Mouse (Mus musculus) heart, embryonic 13.5 days (tissue): ENCODE data around the gene Edn1. TPM values are rescaled to one million over a fixed set of nuclear protein-coding genes. Genes with fewer than 3 reads are reported as not detected.

Experiments used
- ATAC-seq: fragments of 200-750 bp; cut with Nextera tagmentation; 2 replicates; pipeline ENCODE4 v1.8.0; 2017; ENCODE audit warnings: moderate TSS enrichment; ENCODE audit not compliant: insufficient number of reproducible peaks, low FRiP score, low TSS enrichment; ENCODE audit errors: extremely low read depth
- H3K27ac ChIP-seq: fragments of 300-500 bp; sonication (generic); replicated peaks from 2 replicates; pipeline ENCODE4 v1.5.1; 2015; ENCODE audit warnings: moderate library complexity, mild to moderate bottlenecking, inconsistent platforms
- H3K27me3 ChIP-seq: fragments of 300-500 bp; sonication (generic); replicated peaks from 2 replicates; pipeline ENCODE4 v1.6.1; 2015; ENCODE audit warnings: mild to moderate bottlenecking, inconsistent platforms
- H3K36me3 ChIP-seq: fragments of 300-500 bp; sonication (generic); 2 replicates; pipeline ENCODE4 v1.6.1; 2015; ENCODE audit warnings: mild to moderate bottlenecking, inconsistent platforms
- H3K4me1 ChIP-seq: fragments of 300-500 bp; sonication (generic); 2 replicates; pipeline ENCODE4 v1.6.1; 2015; ENCODE audit warnings: inconsistent platforms
- H3K4me2 ChIP-seq: fragments of 300-500 bp; sonication (generic); 2 replicates; pipeline ENCODE4 v1.6.1; 2015; ENCODE audit warnings: inconsistent platforms, mild to moderate bottlenecking, moderate library complexity
- H3K4me3 ChIP-seq: fragments of 300-500 bp; sonication (generic); 2 replicates; pipeline ENCODE4 v1.5.1; 2015; ENCODE audit warnings: moderate library complexity, mild to moderate bottlenecking, inconsistent platforms
- H3K9ac ChIP-seq: fragments of 300-500 bp; sonication (generic); 2 replicates; pipeline ENCODE4 v1.6.1; 2015; ENCODE audit warnings: inconsistent platforms, mild to moderate bottlenecking, moderate library complexity
- H3K9me3 ChIP-seq: fragments of 300-500 bp; sonication (generic); 2 replicates; pipeline ENCODE4 v1.6.1; 2016; ENCODE audit warnings: inconsistent platforms
- WGBS: fragments of 180-500 bp; shearing (Covaris S2); methylation state at CpG from one replicate; pipeline ENCODE4 v1.1.7; 2015; ENCODE audit warnings: mixed read lengths; 5-methylcytosine and 5-hydroxymethylcytosine counted together
- polyA plus RNA-seq: library from polyadenylated mRNA; unstranded; fragments of >200 nt; fragmentation: Nextera tagmentation; extraction: Ambion mirVana; gene quantifications from 2 replicates; pipeline ENCODE4 v1.2.1, GENCODE M21; 2015

The Edn1 gene
- polyA plus RNA-seq, 1 experiment from 2014 or later = 7.1 TPM

- peaks cover 7% of the 10 kb centered on the region; the same call in 1 of the 2 replicates for H3K4me1 ChIP-seq
- whole genome bisulfite sequencing = 82% methylated on average over 4 of the region's 4 CpGs
- H3K27ac ChIP-seq = no peak overlapping the region
- no peaks in the 10 kb centered on the region for H3K27me3 ChIP-seq
- H3K36me3 ChIP-seq = no peaks in the 10 kb centered on the region
- ATAC-seq = no peak
- no peaks in the 10 kb centered on the region for H3K9me3 ChIP-seq
- H3K4me2 ChIP-seq = no peak overlapping the region
- H3K4me3 ChIP-seq = no peak overlapping the region
- H3K9ac ChIP-seq = no peak overlapping the region
Observed at GRCm38 (mm10) chr13:42317808-42318207, 16.5 kb downstream of the Edn1 start.

GRCm38 (mm10) chr13:42328576-42328975 is 27.3 kb downstream of the Edn1 start:
- Histone ChIP-seq H3K27me3 (no peaks in the 10 kb centered on the region), H3K36me3 (no peaks in the 10 kb centered on the region), H3K4me2 (no peak overlapping the region), H3K9me3 (peaks cover 5% of the 10 kb centered on the region), H3K4me3 (no peak overlapping the region), H3K9ac (no peak overlapping the region), H3K4me1 (peaks cover 4% of the 10 kb centered on the region; the same call in 1 of the 2 replicates), H3K27ac (no peak overlapping the region)
- 52% methylated on average over 2 of the region's 2 CpGs for WGBS
- ATAC-seq = no peak

- Histone ChIP-seq H3K36me3 (no peaks in the 10 kb centered on the region), H3K9me3 (peaks cover 5% of the 10 kb centered on the region), H3K4me1 (peaks cover 5% of the 10 kb centered on the region), H3K9ac (no peak overlapping the region), H3K27me3 (no peaks in the 10 kb centered on the region), H3K4me2 (no peak overlapping the region), H3K27ac (no peak overlapping the region), H3K4me3 (no peak overlapping the region)
- WGBS = 81% methylated on average over 2 of the region's 2 CpGs
- ATAC-seq = no peak
Observed at GRCm38 (mm10) chr13:42331104-42331503, 29.8 kb downstream of the Edn1 start.

GRCm38 (mm10) chr13:42334981-42335380 is 33.7 kb downstream of the Edn1 start:
- Histone ChIP-seq H3K4me3 (no peak overlapping the region), H3K27ac (no peak overlapping the region), H3K9me3 (no peaks in the 10 kb centered on the region), H3K36me3 (no peaks in the 10 kb centered on the region), H3K9ac (no peak overlapping the region), H3K4me1 (peaks cover 8% of the 10 kb centered on the region), H3K4me2 (no peak overlapping the region), H3K27me3 (no peaks in the 10 kb centered on the region)
- WGBS = 77% methylated on average over 3 of the region's 3 CpGs
- ATAC-seq = no peak

DNA sequence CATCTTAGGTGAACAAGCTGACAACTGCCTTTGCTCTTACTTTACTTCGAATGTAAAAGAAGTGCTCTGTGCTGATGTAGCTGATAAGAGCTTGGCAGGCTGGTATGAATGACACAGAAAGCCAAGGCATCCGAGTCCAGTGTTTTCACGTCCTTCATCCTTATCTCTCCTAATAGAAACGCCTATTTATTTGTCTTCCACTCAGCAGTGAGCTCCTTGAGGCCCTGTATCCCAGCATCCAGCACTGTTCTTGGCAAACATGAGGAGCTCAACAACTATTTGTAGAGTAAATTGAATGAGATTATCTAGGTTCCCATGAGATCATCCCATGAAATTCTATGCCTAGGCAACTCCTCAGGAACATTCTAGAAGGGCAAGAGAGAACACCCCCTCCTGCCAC is 35.1 kb downstream of the Edn1 start:
- Histone ChIP-seq H3K9ac (no peak overlapping the region), H3K4me3 (no peak overlapping the region), H3K4me1 (peaks cover 8% of the 10 kb centered on the region), H3K27me3 (no peaks in the 10 kb centered on the region), H3K9me3 (no peaks in the 10 kb centered on the region), H3K36me3 (no peaks in the 10 kb centered on the region), H3K4me2 (no peak overlapping the region), H3K27ac (no peak overlapping the region)
- WGBS = 20% methylated on average over 4 of the region's 4 CpGs
- no peak for ATAC-seq

DNA sequence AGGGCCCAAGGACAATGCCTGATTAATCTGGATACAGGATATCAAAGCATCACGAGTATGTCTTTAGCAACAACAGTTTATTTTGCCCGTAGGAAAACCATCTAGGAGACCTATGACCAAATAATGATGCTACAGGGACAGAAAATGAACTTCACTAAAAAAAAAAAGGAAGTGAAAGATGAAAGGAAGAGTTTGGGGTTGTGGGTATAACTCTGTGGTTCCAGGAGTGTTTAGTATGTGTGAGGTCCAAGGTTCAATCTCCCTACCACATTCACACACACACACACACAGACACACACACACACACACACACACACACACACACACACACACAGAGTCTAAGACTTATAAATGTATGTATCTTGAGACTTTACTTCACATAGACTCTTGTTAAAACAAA is 35.8 kb downstream of the Edn1 start:
- no peak overlapping the region for H3K4me2 ChIP-seq
- H3K36me3 ChIP-seq = no peaks in the 10 kb centered on the region
- 78% methylated on average over 2 of the region's 2 CpGs for WGBS
- no peak overlapping the region for H3K4me3 ChIP-seq
- ATAC-seq = no peak
- H3K27ac ChIP-seq = no peak overlapping the region
- H3K9me3 ChIP-seq = no peaks in the 10 kb centered on the region
- H3K4me1 ChIP-seq = peaks cover 8% of the 10 kb centered on the region
- H3K9ac ChIP-seq = no peak overlapping the region
- no peaks in the 10 kb centered on the region for H3K27me3 ChIP-seq

GRCm38 (mm10) chr13:42339466-42339865 is 38.2 kb downstream of the Edn1 start:
- Histone ChIP-seq H3K36me3 (no peaks in the 10 kb centered on the region), H3K4me1 (peaks cover 8% of the 10 kb centered on the region), H3K9me3 (no peaks in the 10 kb centered on the region), H3K27me3 (no peaks in the 10 kb centered on the region), H3K27ac (no peak overlapping the region), H3K4me3 (no peak overlapping the region), H3K4me2 (no peak overlapping the region), H3K9ac (no peak overlapping the region)
- 80% methylated on average over 2 of the region's 2 CpGs for whole genome bisulfite sequencing
- no peak for ATAC-seq

GRCm38 (mm10) chr13:42341871-42342532 is 40.7 kb downstream of the Edn1 start:
- Histone ChIP-seq H3K27me3 (no peaks in the 10 kb centered on the region), H3K36me3 (no peaks in the 10 kb centered on the region), H3K4me1 (no peaks in the 10 kb centered on the region), H3K9ac (no peak overlapping the region), H3K4me2 (no peak overlapping the region), H3K27ac (no peak overlapping the region), H3K9me3 (0 out of 2 replicates have a peak, but pooled peaks cover 3% of the 10 kb centered on the region), H3K4me3 (no peak overlapping the region)
- ATAC-seq = no peak
- 69% methylated on average over 2 of the region's 2 CpGs for WGBS

- H3K4me1 ChIP-seq = no peaks in the 10 kb centered on the region
Observed at GRCm38 (mm10) chr13:42345439-42345838, 44.2 kb downstream of the Edn1 start.

DNA sequence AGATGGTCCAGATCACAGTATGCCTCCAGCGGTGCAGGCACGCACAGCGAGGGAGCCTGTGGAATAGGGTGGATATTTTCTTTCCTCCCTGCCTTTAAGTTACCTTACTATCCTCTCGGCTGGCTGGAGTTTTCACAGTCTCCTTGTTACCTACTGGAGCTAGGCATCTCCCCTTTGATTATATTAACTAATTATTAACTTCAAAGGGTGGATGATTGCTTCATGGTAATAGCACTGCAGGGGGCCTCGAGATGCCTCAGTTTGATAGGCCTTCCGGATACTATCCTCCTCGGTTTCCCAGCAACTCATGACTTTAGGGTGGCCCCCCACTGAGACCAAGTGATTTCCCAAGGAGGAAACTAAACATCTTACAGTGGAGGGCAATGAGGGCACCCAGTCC is 45.1 kb downstream of the Edn1 start:
- H3K4me1 ChIP-seq = no peaks in the 10 kb centered on the region
- peaks cover 7% of the 10 kb centered on the region; the same call in 1 of the 2 replicates for H3K9me3 ChIP-seq
- ATAC-seq = no peak
- H3K36me3 ChIP-seq = no peaks in the 10 kb centered on the region
- H3K27ac ChIP-seq = no peak overlapping the region
- H3K9ac ChIP-seq = no peak overlapping the region
- H3K4me2 ChIP-seq = no peak overlapping the region
- no peak overlapping the region for H3K4me3 ChIP-seq
- H3K27me3 ChIP-seq = no peaks in the 10 kb centered on the region
- WGBS = 58% methylated on average over 7 of the region's 7 CpGs

More at GRCm38 (mm10) chr13:42345439-42345838, 44.2 kb downstream of the Edn1 start:
- 71% methylated on average over 7 of the region's 7 CpGs for WGBS
- H3K27me3 ChIP-seq = no peaks in the 10 kb centered on the region
- peaks cover 7% of the 10 kb centered on the region; the same call in 1 of the 2 replicates for H3K9me3 ChIP-seq
- H3K4me3 ChIP-seq = no peak overlapping the region
- ATAC-seq = no peak
- no peak overlapping the region for H3K9ac ChIP-seq
- no peaks in the 10 kb centered on the region for H3K36me3 ChIP-seq
- H3K4me2 ChIP-seq = no peak overlapping the region
- no peak overlapping the region for H3K27ac ChIP-seq

GRCm38 (mm10) chr13:42351675-42352074 is 50.4 kb downstream of the Edn1 start:
- Histone ChIP-seq H3K9ac (no peak overlapping the region), H3K4me1 (no peaks in the 10 kb centered on the region), H3K4me2 (no peak overlapping the region), H3K27me3 (no peaks in the 10 kb centered on the region), H3K4me3 (no peak overlapping the region), H3K9me3 (peaks cover 4% of the 10 kb centered on the region; the same call in 1 of the 2 replicates), H3K27ac (no peak overlapping the region), H3K36me3 (no peaks in the 10 kb centered on the region)
- ATAC-seq = no peak
- WGBS = 62% methylated on average over 7 of the region's 7 CpGs
